Mouse (Mus musculus) stomach, embryonic 16.5 days (tissue): ENCODE data around the gene Cbfa2t3. TPM values are rescaled to one million over a fixed set of nuclear protein-coding genes. Genes with fewer than 3 reads are reported as not detected.
A peak's percentile ranks its signal among the peaks of the same experiment; 100 is the strongest.

Experiments used
- ATAC-seq: fragments of 200-750 bp; cut with Nextera tagmentation; 2 replicates; pipeline ENCODE4 v1.8.0; 2017; ENCODE audit warnings: moderate number of reproducible peaks, moderate TSS enrichment; ENCODE audit not compliant: insufficient read depth, low FRiP score
- H3K27ac ChIP-seq: fragments of 300-500 bp; sonication (generic); 2 replicates; pipeline ENCODE4 v1.5.1; 2014; ENCODE audit warnings: low read length
- H3K27me3 ChIP-seq: fragments of 300-500 bp; sonication (generic); 2 replicates; pipeline ENCODE4 v1.6.1; 2014; ENCODE audit warnings: low read length, control low read depth, mixed read lengths; ENCODE audit not compliant: control insufficient read depth, insufficient read depth
- H3K36me3 ChIP-seq: fragments of 300-500 bp; sonication (generic); 2 replicates; pipeline ENCODE4 v1.6.1; 2014; ENCODE audit warnings: low read length; ENCODE audit not compliant: control insufficient read depth, insufficient read depth
- H3K4me1 ChIP-seq: fragments of 300-500 bp; sonication (generic); 2 replicates; pipeline ENCODE4 v1.6.1; 2014; ENCODE audit warnings: low read length, control low read depth, mixed read lengths; ENCODE audit not compliant: control insufficient read depth, insufficient read depth
- H3K4me2 ChIP-seq: fragments of 300-500 bp; sonication (generic); 2 replicates; pipeline ENCODE4 v1.6.1; 2014; ENCODE audit warnings: low read depth, low read length, mixed read lengths
- H3K4me3 ChIP-seq: fragments of 300-500 bp; sonication (generic); replicated peaks from 2 replicates; pipeline ENCODE4 v1.5.1; 2014; ENCODE audit warnings: mild to moderate bottlenecking, low read length
- H3K9ac ChIP-seq: fragments of 300-500 bp; sonication (generic); 2 replicates; pipeline ENCODE4 v1.6.1; 2014; ENCODE audit warnings: low read length
- H3K9me3 ChIP-seq: fragments of 300-500 bp; sonication (generic); replicated peaks from 2 replicates; pipeline ENCODE4 v1.6.1; 2016; ENCODE audit warnings: low read length, control low read depth; ENCODE audit not compliant: control insufficient read depth
- WGBS: fragments of 180-500 bp; shearing (Covaris S2); extraction: QIAGEN DNeasy Blood & Tissue Kit; methylation state at CpG from one replicate; pipeline ENCODE4 v1.1.7; 2014; 5-methylcytosine and 5-hydroxymethylcytosine counted together
- polyA plus RNA-seq: library from polyadenylated mRNA; unstranded; fragments of >200 nt; fragmentation: Nextera tagmentation; extraction: Ambion mirVana; gene quantifications from 2 replicates; pipeline ENCODE4 v1.2.1, GENCODE M21; 2015

Gene Cbfa2t3
- polyA plus RNA-seq, 1 experiment from 2014 or later = 4.1 TPM

GRCm38 (mm10) chr8:122604640-122605039 is 94.3 kb downstream of the Cbfa2t3 start:
- H3K9ac ChIP-seq = no peak overlapping the region
- H3K9me3 ChIP-seq = no peaks in the 10 kb centered on the region
- H3K4me2 ChIP-seq = no peak overlapping the region
- no peaks in the 10 kb centered on the region for H3K36me3 ChIP-seq
- ATAC-seq = no peak
- WGBS = 59% methylated on average over 1 of the region's 1 CpGs
- no peak overlapping the region for H3K27ac ChIP-seq
- H3K4me1 ChIP-seq = peaks cover 3% of the 10 kb centered on the region; the same call in 1 of the 2 replicates
- no peak overlapping the region for H3K4me3 ChIP-seq
- no peaks in the 10 kb centered on the region for H3K27me3 ChIP-seq

GRCm38 (mm10) chr8:122600666-122601065 is 98.2 kb downstream of the Cbfa2t3 start:
- Histone ChIP-seq H3K9ac (no peak overlapping the region), H3K4me2 (no peak overlapping the region), H3K27me3 (no peaks in the 10 kb centered on the region), H3K9me3 (no peaks in the 10 kb centered on the region), H3K36me3 (no peaks in the 10 kb centered on the region), H3K4me3 (no peak overlapping the region), H3K27ac (no peak overlapping the region), H3K4me1 (no peaks in the 10 kb centered on the region)
- 94% methylated on average over 9 of the region's 9 CpGs for WGBS
- no peak for ATAC-seq

- H3K4me3 ChIP-seq = no peak overlapping the region
- no peak overlapping the region for H3K27ac ChIP-seq
- 60% methylated on average over 4 of the region's 4 CpGs for WGBS
- H3K4me1 ChIP-seq = no peaks in the 10 kb centered on the region
- ATAC-seq = no peak
- H3K4me2 ChIP-seq = no peak overlapping the region
- no peak overlapping the region for H3K9ac ChIP-seq
- H3K9me3 ChIP-seq = no peaks in the 10 kb centered on the region
- H3K27me3 ChIP-seq = no peaks in the 10 kb centered on the region
- H3K36me3 ChIP-seq = no peaks in the 10 kb centered on the region
Measured at GRCm38 (mm10) chr8:122596031-122596430, 102.9 kb downstream of the Cbfa2t3 start.

- H3K4me2 ChIP-seq = no peak overlapping the region
- no peak overlapping the region for H3K9ac ChIP-seq
- no peak overlapping the region for H3K27ac ChIP-seq
- H3K4me3 ChIP-seq = no peak overlapping the region
- no peak for ATAC-seq
- no peaks in the 10 kb centered on the region for H3K36me3 ChIP-seq
- no peaks in the 10 kb centered on the region for H3K4me1 ChIP-seq
- no peaks in the 10 kb centered on the region for H3K9me3 ChIP-seq
- H3K27me3 ChIP-seq = no peaks in the 10 kb centered on the region
- 80% methylated on average over 19 of the region's 19 CpGs for WGBS
Measured at GRCm38 (mm10) chr8:122593783-122594507, 105.0 kb downstream of the Cbfa2t3 start.

GRCm38 (mm10) chr8:122593240-122593639 is 105.7 kb downstream of the Cbfa2t3 start:
- Histone ChIP-seq H3K4me1 (no peaks in the 10 kb centered on the region), H3K9ac (no peak overlapping the region), H3K9me3 (no peaks in the 10 kb centered on the region), H3K4me3 (no peak overlapping the region), H3K36me3 (no peaks in the 10 kb centered on the region), H3K4me2 (no peak overlapping the region), H3K27ac (no peak overlapping the region), H3K27me3 (no peaks in the 10 kb centered on the region)
- WGBS = 66% methylated on average over 12 of the region's 12 CpGs
- no peak for ATAC-seq

- H3K4me2 ChIP-seq = no peak overlapping the region
Measured at GRCm38 (mm10) chr8:122586749-122587148, 112.2 kb downstream of the Cbfa2t3 start.

GRCm38 (mm10) chr8:122586171-122586570 is 112.7 kb downstream of the Cbfa2t3 start:
- 71% methylated on average over 7 of the region's 7 CpGs for WGBS
- H3K27ac ChIP-seq = 0 out of 2 replicates have a peak overlapping the region, but pooled peaks have one; percentile 23

More at GRCm38 (mm10) chr8:122586749-122587148, 112.2 kb downstream of the Cbfa2t3 start:
- H3K36me3 ChIP-seq = no peaks in the 10 kb centered on the region
- no peaks in the 10 kb centered on the region for H3K9me3 ChIP-seq
- WGBS = 74% methylated on average over 10 of the region's 10 CpGs
- H3K27me3 ChIP-seq = no peaks in the 10 kb centered on the region
- H3K4me1 ChIP-seq = no peaks in the 10 kb centered on the region; the same call in 1 of the 2 replicates
- H3K9ac ChIP-seq = no peak overlapping the region
- H3K4me3 ChIP-seq = no peak overlapping the region
- H3K27ac ChIP-seq = no peak overlapping the region
- no peak for ATAC-seq

GRCm38 (mm10) chr8:122585411-122585891 is 113.5 kb downstream of the Cbfa2t3 start:
- Histone ChIP-seq H3K27me3 (no peaks in the 10 kb centered on the region), H3K36me3 (no peaks in the 10 kb centered on the region), H3K4me3 (no peak overlapping the region), H3K9ac (peak overlapping the region; percentile 33), H3K9me3 (no peaks in the 10 kb centered on the region), H3K4me1 (no peaks in the 10 kb centered on the region; the same call in 1 of the 2 replicates), H3K4me2 (no peak overlapping the region), H3K27ac (peak overlapping the region; percentile 45; the same call in 1 of the 2 replicates)
- peak; percentile 51; the same call in 1 of the 2 replicates for ATAC-seq
- 31% methylated on average over 14 of the region's 14 CpGs for WGBS

More at GRCm38 (mm10) chr8:122586171-122586570, 112.7 kb downstream of the Cbfa2t3 start:
- Histone ChIP-seq H3K27me3 (no peaks in the 10 kb centered on the region), H3K4me3 (no peak overlapping the region), H3K4me1 (no peaks in the 10 kb centered on the region; the same call in 1 of the 2 replicates), H3K4me2 (no peak overlapping the region), H3K9me3 (no peaks in the 10 kb centered on the region), H3K9ac (no peak overlapping the region), H3K36me3 (no peaks in the 10 kb centered on the region)
- no peak for ATAC-seq

- Histone ChIP-seq H3K36me3 (no peaks in the 10 kb centered on the region), H3K4me2 (no peak overlapping the region), H3K27me3 (no peaks in the 10 kb centered on the region), H3K4me3 (no peak overlapping the region), H3K4me1 (peaks cover under 1% of the 10 kb centered on the region; the same call in 1 of the 2 replicates), H3K9ac (peak overlapping the region; percentile 33; the same call in 1 of the 2 replicates), H3K27ac (peak overlapping the region; percentile 45; the same call in 1 of the 2 replicates), H3K9me3 (no peaks in the 10 kb centered on the region)
- 80% methylated on average over 9 of the region's 9 CpGs for WGBS
- ATAC-seq = no peak
Measured at GRCm38 (mm10) chr8:122584981-122585380, 113.9 kb downstream of the Cbfa2t3 start.
